Comparison of ENCODE assay signal across 8 mouse cellular contexts in genomic region chrX:142372393-142372792, GRCm38 (mm10). TPM values are rescaled to one million over a fixed set of nuclear protein-coding genes. Genes with fewer than 3 reads are reported as not detected.
A peak's percentile ranks its signal among the peaks of the same experiment; 100 is the strongest.
DNase-seq lines count a peak whose midpoint lies in the region; ATAC-seq lines count a peak whose summit lies in the region.

No protein-coding gene starts in this region.

- peak; percentile 55 for ATAC-seq in megakaryocyte, adult 5-6 weeks (ENCODE audit: poor library complexity, severe bottlenecking)

- DNase-seq in gastrocnemius, postnatal 10 days = peak; percentile 27
- DNase-seq in gastrocnemius, adult 8-10 months (ENCODE audit: low spot score in 2 of 2) = no peak
- peak; percentile 22 for DNase-seq in urinary bladder, postnatal 25 days (ENCODE audit: low spot score)
- no peak for DNase-seq in urinary bladder, adult 2 months (ENCODE audit: low spot score)
- peak; percentile 35 for DNase-seq in embryo, embryonic 11.5 days (ENCODE audit: low read depth, low spot score)
- DNase-seq in kidney, postnatal 25 days = peak; percentile 34 to 59
- peak; percentile 19 to 23 for DNase-seq in thymus, postnatal 36 days

RNA-seq across cellular contexts. Expression of gene Acsl4, which starts 17.9 kb away (rescaled TPM):
- total RNA-seq in gastrocnemius, postnatal 10 days (2021) = 10 to 100 TPM; 29.9 to 35.2 TPM
- 10 to 100 TPM; 18.9 to 23.2 (median 21.6) TPM for total RNA-seq in gastrocnemius, adult 8-10 months (2022)
- polyA plus RNA-seq in urinary bladder, adult 2 months (2012; rRNA removed) = 13.9 and 14.8 TPM in 2 replicates
- 31.9 and 32.0 TPM in 2 replicates for total RNA-seq in megakaryocyte, adult 5-6 weeks (2015)
- total RNA-seq in megakaryocyte, adult 5-6 weeks (2017) = 29.6 and 33.1 TPM in 2 replicates

Comparison
In these comparisons a context has a peak if more than half of its experiments do, and no peak if none do; other contexts are left out.
1. DNase-seq: peak in gastrocnemius, postnatal 10 days (single experiment), urinary bladder, postnatal 25 days (single experiment), embryo, embryonic 11.5 days (single experiment), kidney, postnatal 25 days (2 of 2) and thymus, postnatal 36 days (2 of 2); none in gastrocnemius, adult 8-10 months (0 of 2) and urinary bladder, adult 2 months (single experiment).